Mouse (Mus musculus): ENCODE measurements around the gene Astl. TPM values are rescaled to one million over a fixed set of nuclear protein-coding genes. Genes with fewer than 3 reads are reported as not detected.
A peak's percentile ranks its signal among the peaks of the same experiment; 100 is the strongest.

Astl gene
- polyA plus RNA-seq, 1 experiment from 2014 or later, result not detected

DNA sequence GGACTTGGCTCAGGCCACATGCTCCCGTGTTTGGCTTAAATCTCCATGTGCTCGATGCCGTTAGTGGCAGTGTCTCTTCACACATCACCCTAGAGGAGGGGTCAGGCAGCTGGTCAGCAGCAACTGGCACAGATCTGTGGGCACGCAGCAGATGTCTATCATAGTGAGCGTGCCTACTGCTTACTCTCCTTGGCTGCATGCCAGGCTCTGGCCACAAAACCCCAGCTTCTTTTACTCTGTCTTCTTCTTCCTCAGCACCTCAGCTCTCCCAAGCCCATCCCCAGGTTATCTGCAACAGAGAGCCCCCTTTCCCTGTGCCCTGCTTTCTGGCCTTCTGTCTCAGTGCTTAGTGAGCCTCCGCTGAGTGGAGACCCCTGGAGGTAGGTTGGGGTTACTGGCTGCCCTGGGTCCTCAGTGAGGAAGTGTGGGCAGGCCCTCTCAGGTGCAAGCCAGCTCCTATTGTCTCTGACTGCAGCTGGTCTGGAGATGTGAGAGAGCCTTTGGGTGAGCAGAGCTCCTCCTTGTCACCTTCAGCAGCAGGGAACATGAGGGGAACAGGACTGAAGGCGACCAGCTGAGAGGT is 37.4 kb downstream of the Astl start:
- H3K4me1 ChIP-seq (replicated peaks; ENCODE audit: insufficient read depth, low read length), result no peaks in the 10 kb centered on the region
- H3K27ac ChIP-seq, result no peak overlapping the region
- no peak overlapping the region for H3K9ac ChIP-seq (ENCODE audit: low read depth, low read length)
- no peaks in the 10 kb centered on the region for H3K27me3 ChIP-seq (ENCODE audit: insufficient read depth, low read length)
- DNase-seq (ENCODE audit: low spot score) (peak; percentile 35), ATAC-seq (replicated peaks; ENCODE audit: low FRiP score, low read depth) (no peak)
- 55% methylated on average over 7 of the region's 7 CpGs for WGBS
- no peak overlapping the region for H3K4me3 ChIP-seq (replicated peaks; ENCODE audit: low read depth, low read length)
- H3K4me2 ChIP-seq (ENCODE audit: low read length), result no peak overlapping the region
- no peaks in the 10 kb centered on the region for H3K36me3 ChIP-seq (ENCODE audit: insufficient read depth, low read length)
- H3K9me3 ChIP-seq (replicated peaks; ENCODE audit: low read length), result no peaks in the 10 kb centered on the region
- TF ChIP-seq CTCF (IDR thresholded peaks at IDR 0.05; ENCODE audit: low read depth), result peak; percentile 63

DNA sequence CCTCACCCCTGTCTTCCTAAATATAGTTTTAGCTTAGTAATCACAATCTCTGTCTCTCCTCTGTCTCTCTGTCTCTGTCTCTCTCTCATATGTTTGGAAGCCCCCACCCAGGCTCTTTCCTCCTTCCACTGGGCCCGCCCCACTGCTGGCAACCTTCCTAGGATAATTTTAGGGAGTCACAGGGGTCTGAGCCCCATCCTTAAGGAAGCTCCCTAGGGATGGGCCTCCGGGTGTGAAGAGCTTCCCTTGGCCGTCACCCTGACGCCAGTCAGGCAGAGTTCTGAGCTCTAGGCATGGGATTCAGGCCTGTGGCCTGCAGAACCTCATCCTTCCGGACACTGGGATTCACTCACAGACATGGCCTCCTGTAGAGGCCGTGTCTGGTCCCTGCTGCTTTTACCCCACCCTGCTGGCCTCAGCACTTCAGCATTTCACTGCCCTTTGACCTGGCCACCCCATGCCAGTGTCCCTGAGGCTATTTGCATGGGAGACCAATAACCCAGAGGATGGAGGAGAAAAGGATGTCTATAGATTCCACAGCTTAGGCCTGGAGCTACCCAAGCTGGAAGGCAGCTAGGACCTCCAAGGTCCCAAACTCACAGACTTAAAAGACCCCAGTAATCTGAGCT is 38.1 kb downstream of the Astl start:
- H3K27me3 ChIP-seq (ENCODE audit: insufficient read depth, low read length), result no peaks in the 10 kb centered on the region
- H3K4me2 ChIP-seq (ENCODE audit: low read length), result no peak overlapping the region
- WGBS, result 70% methylated on average over 6 of the region's 6 CpGs
- H3K36me3 ChIP-seq (ENCODE audit: insufficient read depth, low read length), result no peaks in the 10 kb centered on the region
- H3K9ac ChIP-seq (ENCODE audit: low read depth, low read length), result no peak overlapping the region
- no peak for ATAC-seq (replicated peaks; ENCODE audit: low FRiP score, low read depth)
- no peak overlapping the region for H3K4me3 ChIP-seq (replicated peaks; ENCODE audit: low read depth, low read length)
- no peak for TF ChIP-seq CTCF (IDR thresholded peaks at IDR 0.05; ENCODE audit: low read depth)
- H3K4me1 ChIP-seq (replicated peaks; ENCODE audit: insufficient read depth, low read length), result no peaks in the 10 kb centered on the region
- no peak overlapping the region for H3K27ac ChIP-seq
- no peak for DNase-seq (ENCODE audit: low spot score)
- H3K9me3 ChIP-seq (replicated peaks; ENCODE audit: low read length), result no peaks in the 10 kb centered on the region

DNA sequence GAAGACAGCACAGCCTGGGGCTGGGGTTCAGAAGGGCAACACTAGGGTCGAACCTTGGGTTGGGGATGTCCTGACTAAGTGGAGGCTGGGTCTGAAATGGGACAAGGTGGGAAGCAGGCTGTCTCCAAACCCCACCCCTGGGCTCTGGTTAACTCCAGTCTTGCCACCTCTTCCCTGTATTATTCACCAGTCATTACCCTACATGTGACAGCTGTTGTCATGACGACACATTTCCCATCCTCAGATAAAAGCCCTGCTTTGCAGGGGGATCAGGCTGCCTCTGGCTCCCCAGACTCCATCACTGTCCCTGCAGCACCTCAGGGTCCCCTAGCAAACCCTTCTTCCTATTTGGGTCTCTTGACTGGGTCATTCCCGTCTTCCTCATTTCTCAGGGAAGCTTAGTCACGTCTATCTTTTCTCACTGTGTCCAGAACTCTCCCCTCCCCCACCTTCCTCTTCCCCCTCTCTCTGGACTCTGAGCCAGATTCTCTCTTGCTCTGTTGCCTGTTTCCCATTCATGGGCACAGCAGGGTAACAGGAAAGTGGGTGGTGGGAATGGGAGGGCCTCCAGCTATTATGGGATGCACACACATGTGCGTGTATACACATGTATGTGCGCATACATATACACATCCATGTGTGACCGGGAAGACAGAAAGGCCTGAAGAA is 39.6 kb downstream of the Astl start:
- Histone ChIP-seq H3K36me3 (ENCODE audit: insufficient read depth, low read length) (no peaks in the 10 kb centered on the region), H3K9ac (ENCODE audit: low read depth, low read length) (no peak overlapping the region), H3K4me3 (replicated peaks; ENCODE audit: low read depth, low read length) (no peak overlapping the region), H3K27me3 (ENCODE audit: insufficient read depth, low read length) (no peaks in the 10 kb centered on the region), H3K9me3 (replicated peaks; ENCODE audit: low read length) (no peaks in the 10 kb centered on the region), H3K4me1 (replicated peaks; ENCODE audit: insufficient read depth, low read length) (no peaks in the 10 kb centered on the region), H3K4me2 (ENCODE audit: low read length) (no peak overlapping the region), H3K27ac (no peak overlapping the region)
- ATAC-seq (replicated peaks; ENCODE audit: low FRiP score, low read depth), result no peak
- TF ChIP-seq CTCF (IDR thresholded peaks at IDR 0.05; ENCODE audit: low read depth), result no peak
- 64% methylated on average over 7 of the region's 7 CpGs for WGBS
- DNase-seq (ENCODE audit: low spot score), result no peak

DNA sequence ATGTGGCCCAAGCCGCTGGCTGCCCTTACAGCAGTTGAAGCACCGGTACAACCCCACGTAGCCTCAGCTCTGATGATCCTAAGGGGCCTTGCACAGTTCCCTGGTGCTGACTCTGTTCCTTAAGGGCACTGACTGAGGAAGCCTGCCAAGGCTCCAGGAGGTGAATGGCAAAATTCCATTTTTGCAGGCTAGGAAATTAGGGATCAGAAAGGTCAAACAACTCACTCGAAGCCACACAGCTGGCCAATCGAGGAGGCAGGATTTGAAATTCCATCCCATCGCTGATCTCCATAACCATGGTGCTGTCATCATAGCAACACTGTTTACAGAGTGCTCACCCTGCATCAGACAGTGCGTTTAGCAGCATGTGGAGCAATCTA is 40.2 kb downstream of the Astl start:
- H3K27me3 ChIP-seq (ENCODE audit: insufficient read depth, low read length), result no peaks in the 10 kb centered on the region
- DNase-seq (ENCODE audit: low spot score) (no peak), ATAC-seq (replicated peaks; ENCODE audit: low FRiP score, low read depth) (no peak)
- no peaks in the 10 kb centered on the region for H3K36me3 ChIP-seq (ENCODE audit: insufficient read depth, low read length)
- TF ChIP-seq CTCF (IDR thresholded peaks at IDR 0.05; ENCODE audit: low read depth), result no peak
- no peaks in the 10 kb centered on the region for H3K9me3 ChIP-seq (replicated peaks; ENCODE audit: low read length)
- H3K4me2 ChIP-seq (ENCODE audit: low read length), result no peak overlapping the region
- H3K27ac ChIP-seq, result no peak overlapping the region
- H3K9ac ChIP-seq (ENCODE audit: low read depth, low read length), result no peak overlapping the region
- no peaks in the 10 kb centered on the region for H3K4me1 ChIP-seq (replicated peaks; ENCODE audit: insufficient read depth, low read length)
- 52% methylated on average over 7 of the region's 7 CpGs for WGBS
- no peak overlapping the region for H3K4me3 ChIP-seq (replicated peaks; ENCODE audit: low read depth, low read length)

DNA sequence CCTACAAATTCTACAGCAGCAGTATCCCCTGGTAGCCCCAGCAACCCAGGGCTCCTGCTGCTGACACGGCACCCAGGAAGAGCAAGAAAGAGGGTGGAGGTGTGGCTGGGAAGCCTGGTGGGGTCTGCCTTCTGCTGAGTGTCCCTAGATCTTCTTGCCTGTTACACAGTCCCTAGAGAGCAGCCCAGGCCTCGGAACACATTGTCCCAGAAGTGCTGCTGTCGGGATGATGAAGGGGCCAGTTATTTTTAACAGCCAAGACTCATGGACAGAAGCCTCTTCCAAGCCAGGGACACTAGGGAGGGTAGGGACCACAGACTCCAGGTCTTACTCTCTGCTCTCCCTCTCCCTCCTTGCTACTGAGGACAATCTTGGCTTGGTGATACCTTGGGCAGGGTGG is 40.8 kb downstream of the Astl start:
- Histone ChIP-seq H3K36me3 (ENCODE audit: insufficient read depth, low read length) (no peaks in the 10 kb centered on the region), H3K4me2 (ENCODE audit: low read length) (no peak overlapping the region), H3K9ac (ENCODE audit: low read depth, low read length) (no peak overlapping the region), H3K4me1 (replicated peaks; ENCODE audit: insufficient read depth, low read length) (no peaks in the 10 kb centered on the region), H3K27me3 (ENCODE audit: insufficient read depth, low read length) (no peaks in the 10 kb centered on the region), H3K27ac (no peak overlapping the region), H3K9me3 (replicated peaks; ENCODE audit: low read length) (no peaks in the 10 kb centered on the region), H3K4me3 (replicated peaks; ENCODE audit: low read depth, low read length) (no peak overlapping the region)
- 52% methylated on average over 3 of the region's 3 CpGs for WGBS
- no peak for TF ChIP-seq CTCF (IDR thresholded peaks at IDR 0.05; ENCODE audit: low read depth)
- DNase-seq (ENCODE audit: low spot score) (no peak), ATAC-seq (replicated peaks; ENCODE audit: low FRiP score, low read depth) (no peak)

DNA sequence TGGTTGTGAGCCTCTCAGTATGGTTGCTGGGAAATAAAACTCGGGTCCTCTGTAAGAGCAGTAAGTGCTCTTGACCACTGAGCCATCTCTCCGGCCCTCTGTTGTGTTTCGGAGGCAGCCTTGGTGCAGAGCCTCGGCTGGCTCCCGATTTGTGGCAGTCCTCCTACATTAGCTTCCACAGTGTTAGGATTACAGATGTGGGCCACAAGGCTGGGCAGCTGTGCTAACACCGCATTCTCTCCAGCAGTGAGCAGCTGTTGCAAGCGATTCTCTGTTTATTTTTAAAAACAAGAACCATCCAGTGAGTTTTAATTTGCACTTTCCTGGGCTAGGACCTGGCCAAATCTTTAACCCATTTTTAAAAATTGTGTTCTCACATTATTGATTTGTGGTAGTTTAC is 45.4 kb downstream of the Astl start:
- no peak overlapping the region for H3K4me3 ChIP-seq (replicated peaks; ENCODE audit: low read depth, low read length)
- H3K4me1 ChIP-seq (replicated peaks; ENCODE audit: insufficient read depth, low read length), result no peaks in the 10 kb centered on the region
- H3K4me2 ChIP-seq (ENCODE audit: low read length), result no peak overlapping the region
- no peaks in the 10 kb centered on the region for H3K36me3 ChIP-seq (ENCODE audit: insufficient read depth, low read length)
- DNase-seq (ENCODE audit: low spot score) (no peak), ATAC-seq (replicated peaks; ENCODE audit: low FRiP score, low read depth) (no peak)
- no peaks in the 10 kb centered on the region for H3K9me3 ChIP-seq (replicated peaks; ENCODE audit: low read length)
- WGBS, result 61% methylated on average over 7 of the region's 7 CpGs
- H3K27me3 ChIP-seq (ENCODE audit: insufficient read depth, low read length), result no peaks in the 10 kb centered on the region
- H3K9ac ChIP-seq (ENCODE audit: low read depth, low read length), result no peak overlapping the region
- no peak for TF ChIP-seq CTCF (IDR thresholded peaks at IDR 0.05; ENCODE audit: low read depth)
- H3K27ac ChIP-seq, result no peak overlapping the region

Measured in kidney, postnatal 0 days (tissue).